Mouse (Mus musculus): ENCODE results near the gene Opalin. TPM values are rescaled to one million over a fixed set of nuclear protein-coding genes. Genes with fewer than 3 reads are reported as not detected.

The Opalin gene
- polyA plus RNA-seq, 1 experiment: not detected

DNA sequence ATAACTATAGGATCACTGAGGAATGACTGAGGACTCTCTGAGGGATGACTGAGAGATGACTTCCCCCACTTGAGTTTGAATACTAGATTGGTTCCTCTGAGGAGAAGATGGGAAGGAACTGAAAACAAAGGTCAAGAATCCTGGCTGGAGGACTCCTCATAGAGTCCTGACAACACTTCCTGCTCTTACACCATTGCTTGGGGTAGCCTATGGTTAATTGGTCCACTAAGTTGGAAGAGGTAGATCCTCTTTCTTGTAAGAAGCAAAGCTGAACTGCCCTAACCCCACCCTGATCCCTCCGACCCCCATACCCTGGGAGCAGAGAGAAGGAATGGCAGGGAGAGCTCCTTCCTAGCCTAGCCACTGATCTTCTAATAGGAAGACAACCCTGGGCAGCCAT is 25.2 kb downstream of the Opalin start:
- no peaks in the 10 kb centered on the region for H3K27me3 ChIP-seq (replicated peaks; ENCODE audit: control insufficient read depth, insufficient read depth, low read length)
- H3K4me1 ChIP-seq (ENCODE audit: control insufficient read depth, insufficient read depth, low read length): peaks cover 7% of the 10 kb centered on the region
- 83% methylated on average over 1 of the region's 1 CpGs for WGBS
- TF ChIP-seq POLR2A (IDR thresholded peaks at IDR 0.05; ENCODE audit: low read depth, low read length) (no peak), CTCF (conservative IDR thresholded peaks at IDR 0.05; ENCODE audit: insufficient read depth, insufficient read length, low read depth, low read length) (no peak)
- no peak overlapping the region for H3K27ac ChIP-seq (ENCODE audit: insufficient read depth, low read depth, low read length)
- H3K36me3 ChIP-seq (ENCODE audit: control insufficient read depth, insufficient read depth, low read length): no peaks in the 10 kb centered on the region
- H3K4me3 ChIP-seq (ENCODE audit: insufficient read depth, low read depth, low read length): no peak overlapping the region
- DNase-seq: no peak

- H3K27me3 ChIP-seq (replicated peaks; ENCODE audit: control insufficient read depth, insufficient read depth, low read length): no peaks in the 10 kb centered on the region
- no peaks in the 10 kb centered on the region for H3K36me3 ChIP-seq (ENCODE audit: control insufficient read depth, insufficient read depth, low read length)
- no peak overlapping the region for H3K27ac ChIP-seq (ENCODE audit: insufficient read depth, low read depth, low read length)
- H3K4me3 ChIP-seq (ENCODE audit: insufficient read depth, low read depth, low read length): no peak overlapping the region
- H3K4me1 ChIP-seq (ENCODE audit: control insufficient read depth, insufficient read depth, low read length): peaks cover 6% of the 10 kb centered on the region
- no peak for TF ChIP-seq POLR2A (IDR thresholded peaks at IDR 0.05; ENCODE audit: low read depth, low read length)
- TF ChIP-seq CTCF (conservative IDR thresholded peaks at IDR 0.05; ENCODE audit: insufficient read depth, insufficient read length, low read depth, low read length): no peak
- DNase-seq: no peak
- WGBS: 80% methylated on average over 3 of the region's 3 CpGs
Observed at GRCm38 (mm10) chr19:41048187-41048559, 28.7 kb downstream of the Opalin start.

GRCm38 (mm10) chr19:41047437-41048186 is 29.3 kb downstream of the Opalin start:
- Histone ChIP-seq H3K27ac (ENCODE audit: insufficient read depth, low read depth, low read length) (no peak overlapping the region), H3K4me3 (ENCODE audit: insufficient read depth, low read depth, low read length) (no peak overlapping the region), H3K4me1 (ENCODE audit: control insufficient read depth, insufficient read depth, low read length) (peaks cover 4% of the 10 kb centered on the region), H3K27me3 (replicated peaks; ENCODE audit: control insufficient read depth, insufficient read depth, low read length) (no peaks in the 10 kb centered on the region), H3K36me3 (ENCODE audit: control insufficient read depth, insufficient read depth, low read length) (no peaks in the 10 kb centered on the region)
- no peak for DNase-seq
- WGBS: 74% methylated on average over 9 of the region's 9 CpGs
- TF ChIP-seq POLR2A (IDR thresholded peaks at IDR 0.05; ENCODE audit: low read depth, low read length) (no peak), CTCF (conservative IDR thresholded peaks at IDR 0.05; ENCODE audit: insufficient read depth, insufficient read length, low read depth, low read length) (no peak)

GRCm38 (mm10) chr19:41045091-41045770 is 31.7 kb downstream of the Opalin start:
- 49% methylated on average over 10 of the region's 10 CpGs for WGBS
- DNase-seq: no peak
- Histone ChIP-seq H3K4me3 (ENCODE audit: insufficient read depth, low read depth, low read length) (no peak overlapping the region), H3K27ac (ENCODE audit: insufficient read depth, low read depth, low read length) (no peak overlapping the region), H3K4me1 (ENCODE audit: control insufficient read depth, insufficient read depth, low read length) (no peaks in the 10 kb centered on the region), H3K36me3 (ENCODE audit: control insufficient read depth, insufficient read depth, low read length) (no peaks in the 10 kb centered on the region), H3K27me3 (replicated peaks; ENCODE audit: control insufficient read depth, insufficient read depth, low read length) (no peaks in the 10 kb centered on the region)
- TF ChIP-seq POLR2A (IDR thresholded peaks at IDR 0.05; ENCODE audit: low read depth, low read length) (no peak), CTCF (conservative IDR thresholded peaks at IDR 0.05; ENCODE audit: insufficient read depth, insufficient read length, low read depth, low read length) (no peak)

DNA sequence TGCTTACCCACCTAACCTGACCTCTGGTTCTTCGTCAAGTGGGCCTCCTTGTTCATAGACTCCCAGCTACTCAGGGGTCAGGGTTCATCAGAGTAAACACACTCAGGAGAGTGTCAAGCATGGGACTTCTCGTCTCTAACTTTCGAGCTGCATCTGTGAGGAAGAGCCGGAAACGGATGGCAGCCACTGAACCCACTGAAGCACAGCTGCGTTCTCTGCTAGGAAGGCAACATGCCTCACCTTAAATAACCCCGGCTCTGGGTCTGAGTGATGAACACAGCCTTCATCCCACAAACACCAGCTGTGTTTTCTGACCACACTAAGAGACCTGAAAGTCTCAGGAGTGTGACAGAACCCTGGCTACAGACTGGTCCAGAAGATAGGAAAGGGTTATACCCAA is 37.8 kb downstream of the Opalin start:
- 51% methylated on average over 7 of the region's 7 CpGs for WGBS
- no peaks in the 10 kb centered on the region for H3K27me3 ChIP-seq (replicated peaks; ENCODE audit: control insufficient read depth, insufficient read depth, low read length)
- TF ChIP-seq POLR2A (IDR thresholded peaks at IDR 0.05; ENCODE audit: low read depth, low read length): no peak
- no peak for TF ChIP-seq CTCF (conservative IDR thresholded peaks at IDR 0.05; ENCODE audit: insufficient read depth, insufficient read length, low read depth, low read length)
- no peak for DNase-seq
- H3K4me3 ChIP-seq (ENCODE audit: insufficient read depth, low read depth, low read length): no peak overlapping the region
- no peaks in the 10 kb centered on the region for H3K4me1 ChIP-seq (ENCODE audit: control insufficient read depth, insufficient read depth, low read length)
- H3K36me3 ChIP-seq (ENCODE audit: control insufficient read depth, insufficient read depth, low read length): no peaks in the 10 kb centered on the region
- no peak overlapping the region for H3K27ac ChIP-seq (ENCODE audit: insufficient read depth, low read depth, low read length)

DNA sequence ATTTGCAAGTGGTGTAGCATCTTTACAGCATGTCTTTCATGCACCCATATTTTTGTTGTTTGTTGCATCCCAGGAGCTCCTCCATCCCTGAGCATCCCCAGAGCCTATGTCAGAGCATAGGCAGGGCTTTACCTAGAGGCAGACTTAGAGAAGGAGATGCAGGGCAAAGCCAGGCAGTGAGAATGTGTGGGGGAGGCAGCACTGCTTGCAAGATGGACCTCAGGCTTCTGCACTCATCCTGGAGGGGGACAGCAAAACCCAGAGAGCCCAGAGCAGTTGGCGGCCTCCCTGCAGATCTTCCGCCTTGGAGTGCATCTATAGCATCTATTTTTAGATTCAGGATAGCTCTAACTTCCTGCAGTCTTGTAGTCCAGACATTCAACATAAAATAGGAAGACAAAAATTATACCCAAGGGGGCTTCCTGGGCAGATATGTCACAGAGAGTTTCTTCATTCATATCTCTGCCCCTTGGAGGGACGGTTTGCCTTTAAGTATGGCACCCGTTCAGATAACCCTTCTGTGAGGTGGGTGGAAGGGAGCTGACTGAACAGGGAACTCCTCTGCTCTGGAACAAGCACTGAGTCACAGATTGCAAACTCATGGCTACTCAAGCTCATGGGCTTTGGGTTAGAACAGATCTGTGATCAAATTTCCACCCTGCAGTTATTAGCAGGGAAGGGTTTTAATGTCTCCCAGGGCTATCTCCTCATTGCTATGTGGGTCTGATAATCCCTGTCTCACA is 40.9 kb downstream of the Opalin start:
- Histone ChIP-seq H3K36me3 (ENCODE audit: control insufficient read depth, insufficient read depth, low read length) (no peaks in the 10 kb centered on the region), H3K27me3 (replicated peaks; ENCODE audit: control insufficient read depth, insufficient read depth, low read length) (no peaks in the 10 kb centered on the region), H3K27ac (ENCODE audit: insufficient read depth, low read depth, low read length) (no peak overlapping the region), H3K4me3 (ENCODE audit: insufficient read depth, low read depth, low read length) (no peak overlapping the region), H3K4me1 (ENCODE audit: control insufficient read depth, insufficient read depth, low read length) (no peaks in the 10 kb centered on the region)
- WGBS: 66% methylated on average over 4 of the region's 4 CpGs
- no peak for DNase-seq
- TF ChIP-seq POLR2A (IDR thresholded peaks at IDR 0.05; ENCODE audit: low read depth, low read length): no peak
- no peak for TF ChIP-seq CTCF (conservative IDR thresholded peaks at IDR 0.05; ENCODE audit: insufficient read depth, insufficient read length, low read depth, low read length)

DNA sequence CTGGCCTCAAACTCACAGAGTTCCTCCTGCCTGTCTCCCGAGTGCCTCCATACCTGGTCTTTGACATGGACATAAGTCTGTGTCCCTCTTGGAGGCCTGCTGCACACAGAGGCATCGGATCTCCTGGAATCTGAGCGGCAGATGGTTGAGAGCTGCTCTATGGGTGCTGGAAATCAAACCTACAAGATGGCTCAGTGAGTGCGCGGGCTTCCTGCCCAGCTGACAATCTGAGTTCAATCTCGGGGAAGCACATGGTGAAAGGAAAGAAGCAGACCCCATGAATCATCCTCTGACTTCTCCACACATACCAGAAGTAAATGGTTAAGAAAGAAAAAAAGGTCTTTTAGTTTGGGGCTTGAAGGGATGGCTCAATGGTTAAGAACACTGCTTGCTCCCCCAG is 45.0 kb downstream of the Opalin start:
- no peak for DNase-seq
- 61% methylated on average over 6 of the region's 6 CpGs for WGBS
- no peak for TF ChIP-seq POLR2A (IDR thresholded peaks at IDR 0.05; ENCODE audit: low read depth, low read length)
- TF ChIP-seq CTCF (conservative IDR thresholded peaks at IDR 0.05; ENCODE audit: insufficient read depth, insufficient read length, low read depth, low read length): no peak
- Histone ChIP-seq H3K4me3 (ENCODE audit: insufficient read depth, low read depth, low read length) (no peak overlapping the region), H3K27ac (ENCODE audit: insufficient read depth, low read depth, low read length) (no peak overlapping the region), H3K27me3 (replicated peaks; ENCODE audit: control insufficient read depth, insufficient read depth, low read length) (no peaks in the 10 kb centered on the region), H3K4me1 (ENCODE audit: control insufficient read depth, insufficient read depth, low read length) (no peaks in the 10 kb centered on the region), H3K36me3 (ENCODE audit: control insufficient read depth, insufficient read depth, low read length) (no peaks in the 10 kb centered on the region)

Measured in kidney, adult 2 months (tissue).